Mouse (Mus musculus) B cell, adult 2 months (primary cell): ENCODE measurements at regions not wholly inside any gene's neighbourhood (a gene's known extent, or its start where the extent isn't known, plus 50 kb on each side); places are given as distances from the start of the nearest gene placed in this dataset.

Experiments
- DNase-seq, 2 experiments: peaks; one replicate each; pipeline ENCODE4 v3.0.0; 2022

GRCm38 (mm10) chr6:69440546-69440945 is 1351.5 kb downstream of the Rpia start:
- peak in 1 of 2 experiments; percentile 2 for DNase-seq
